Mouse (Mus musculus) neural tube, embryonic 15.5 days (tissue): ENCODE measurements around the gene 0610012G03Rik. TPM values are rescaled to one million over a fixed set of nuclear protein-coding genes. Genes with fewer than 3 reads are reported as not detected.

Experiments used
- ATAC-seq: fragments of 200-750 bp; cut with Nextera tagmentation; 2 replicates; pipeline ENCODE4 v1.8.0; 2017; ENCODE audit warnings: mild to moderate bottlenecking, moderate TSS enrichment, moderate library complexity; ENCODE audit not compliant: low FRiP score
- H3K27ac ChIP-seq: fragments of 300-500 bp; sonication (generic); replicated peaks from 2 replicates; pipeline ENCODE4 v1.5.1; 2015; ENCODE audit warnings: mild to moderate bottlenecking, inconsistent platforms
- H3K27me3 ChIP-seq: fragments of 300-500 bp; sonication (generic); replicated peaks from 2 replicates; pipeline ENCODE4 v1.6.1; 2015; ENCODE audit warnings: inconsistent platforms
- H3K36me3 ChIP-seq: fragments of 300-500 bp; sonication (generic); 2 replicates; pipeline ENCODE4 v1.6.1; 2015; ENCODE audit warnings: inconsistent platforms
- H3K4me1 ChIP-seq: fragments of 300-500 bp; sonication (generic); 2 replicates; pipeline ENCODE4 v1.6.1; 2015; ENCODE audit warnings: inconsistent platforms
- H3K4me2 ChIP-seq: fragments of 300-500 bp; sonication (generic); 2 replicates; pipeline ENCODE4 v1.6.1; 2015; ENCODE audit warnings: inconsistent platforms, mild to moderate bottlenecking, moderate library complexity
- H3K4me3 ChIP-seq: fragments of 300-500 bp; sonication (generic); replicated peaks from 2 replicates; pipeline ENCODE4 v1.5.1; 2015; ENCODE audit warnings: mild to moderate bottlenecking, inconsistent platforms
- H3K9ac ChIP-seq: fragments of 300-500 bp; sonication (generic); replicated peaks from 2 replicates; pipeline ENCODE4 v1.6.1; 2015; ENCODE audit warnings: mild to moderate bottlenecking, inconsistent platforms
- H3K9me3 ChIP-seq: fragments of 300-500 bp; sonication (generic); replicated peaks from 2 replicates; pipeline ENCODE4 v1.6.1; 2016; ENCODE audit warnings: inconsistent platforms
- WGBS: fragments of 180-500 bp; shearing (Covaris S2); methylation state at CpG from one replicate; pipeline ENCODE4 v1.1.7; 2015; ENCODE audit warnings: mixed read lengths; 5-methylcytosine and 5-hydroxymethylcytosine counted together
- polyA plus RNA-seq: library from polyadenylated mRNA; unstranded; fragments of >200 nt; fragmentation: Nextera tagmentation; extraction: Ambion mirVana; gene quantifications from 2 replicates; pipeline ENCODE4 v1.2.1, GENCODE M21; 2015

The 0610012G03Rik gene
- polyA plus RNA-seq, 1 experiment from 2014 or later = 126 TPM

DNA sequence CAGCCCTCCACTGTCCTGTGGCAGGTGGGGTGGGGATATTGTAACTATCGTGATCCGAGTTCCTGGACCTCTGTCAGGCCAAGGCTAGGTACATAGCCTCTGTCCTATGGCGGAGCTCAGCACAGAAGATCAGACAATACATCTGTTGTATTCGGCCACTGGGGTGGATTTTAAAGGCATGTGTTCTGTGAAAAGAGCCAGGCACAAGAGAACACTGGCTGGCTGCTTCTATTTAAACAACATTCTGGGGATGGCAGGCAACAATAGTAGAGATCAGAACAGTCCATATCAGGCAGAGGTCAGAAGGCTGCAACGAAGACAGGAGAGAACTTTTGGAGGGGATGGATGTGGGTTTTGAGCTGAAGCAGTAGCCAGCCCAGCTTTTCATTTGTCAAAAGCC, 16.0 kb downstream of the 0610012G03Rik start:
- Histone ChIP-seq H3K4me2 (peak overlapping the region; percentile 89), H3K9me3 (no peaks in the 10 kb centered on the region), H3K27ac (peak overlapping the region; percentile 97), H3K27me3 (0 out of 2 replicates have a peak, but pooled peaks cover 3% of the 10 kb centered on the region), H3K9ac (no peak overlapping the region), H3K4me1 (peaks cover 36% of the 10 kb centered on the region), H3K36me3 (no peaks in the 10 kb centered on the region), H3K4me3 (no peak overlapping the region)
- ATAC-seq = peak; percentile 10; the same call in 1 of the 2 replicates
- 25% methylated on average over 5 of the region's 5 CpGs for WGBS

GRCm38 (mm10) chr16:31931330-31931729, 17.0 kb downstream of the 0610012G03Rik start:
- H3K4me1 ChIP-seq = peaks cover 36% of the 10 kb centered on the region
- no peak overlapping the region for H3K27ac ChIP-seq
- 56% methylated on average over 17 of the region's 17 CpGs for WGBS
- H3K9ac ChIP-seq = no peak overlapping the region
- 0 out of 2 replicates have a peak, but pooled peaks cover 3% of the 10 kb centered on the region for H3K27me3 ChIP-seq
- 0 out of 2 replicates have a peak overlapping the region, but pooled peaks have one; percentile 28 for H3K4me2 ChIP-seq
- H3K9me3 ChIP-seq = no peaks in the 10 kb centered on the region
- no peak for ATAC-seq
- H3K4me3 ChIP-seq = no peak overlapping the region
- no peaks in the 10 kb centered on the region for H3K36me3 ChIP-seq

GRCm38 (mm10) chr16:31927412-31927811, 20.9 kb downstream of the 0610012G03Rik start:
- Histone ChIP-seq H3K4me2 (no peak overlapping the region), H3K27ac (no peak overlapping the region), H3K9ac (no peak overlapping the region), H3K4me3 (no peak overlapping the region), H3K9me3 (no peaks in the 10 kb centered on the region), H3K4me1 (peaks cover 5% of the 10 kb centered on the region), H3K27me3 (no peaks in the 10 kb centered on the region), H3K36me3 (no peaks in the 10 kb centered on the region)
- no peak for ATAC-seq
- 84% methylated on average over 5 of the region's 5 CpGs for WGBS

- no peak for ATAC-seq
- WGBS = 83% methylated on average over 13 of the region's 13 CpGs
- Histone ChIP-seq H3K27ac (no peak overlapping the region), H3K36me3 (no peaks in the 10 kb centered on the region), H3K9me3 (no peaks in the 10 kb centered on the region), H3K4me1 (no peaks in the 10 kb centered on the region), H3K4me2 (no peak overlapping the region), H3K9ac (no peak overlapping the region), H3K27me3 (no peaks in the 10 kb centered on the region), H3K4me3 (no peak overlapping the region)
Measured at GRCm38 (mm10) chr16:31926547-31927182, 21.6 kb downstream of the 0610012G03Rik start.

GRCm38 (mm10) chr16:31926091-31926490, 22.2 kb downstream of the 0610012G03Rik start:
- 87% methylated on average over 6 of the region's 6 CpGs for WGBS
- ATAC-seq = no peak
- Histone ChIP-seq H3K4me3 (no peak overlapping the region), H3K4me1 (no peaks in the 10 kb centered on the region), H3K4me2 (no peak overlapping the region), H3K27me3 (no peaks in the 10 kb centered on the region), H3K27ac (no peak overlapping the region), H3K9me3 (no peaks in the 10 kb centered on the region), H3K36me3 (no peaks in the 10 kb centered on the region), H3K9ac (no peak overlapping the region)

- whole genome bisulfite sequencing = 89% methylated on average over 6 of the region's 6 CpGs
- no peak overlapping the region for H3K27ac ChIP-seq
- no peaks in the 10 kb centered on the region for H3K9me3 ChIP-seq
- no peak overlapping the region for H3K4me3 ChIP-seq
- ATAC-seq = no peak
- H3K9ac ChIP-seq = no peak overlapping the region
- no peaks in the 10 kb centered on the region for H3K36me3 ChIP-seq
- H3K4me1 ChIP-seq = no peaks in the 10 kb centered on the region
- H3K27me3 ChIP-seq = no peaks in the 10 kb centered on the region
- no peak overlapping the region for H3K4me2 ChIP-seq
Measured at GRCm38 (mm10) chr16:31924368-31924767, 23.9 kb downstream of the 0610012G03Rik start.

DNA sequence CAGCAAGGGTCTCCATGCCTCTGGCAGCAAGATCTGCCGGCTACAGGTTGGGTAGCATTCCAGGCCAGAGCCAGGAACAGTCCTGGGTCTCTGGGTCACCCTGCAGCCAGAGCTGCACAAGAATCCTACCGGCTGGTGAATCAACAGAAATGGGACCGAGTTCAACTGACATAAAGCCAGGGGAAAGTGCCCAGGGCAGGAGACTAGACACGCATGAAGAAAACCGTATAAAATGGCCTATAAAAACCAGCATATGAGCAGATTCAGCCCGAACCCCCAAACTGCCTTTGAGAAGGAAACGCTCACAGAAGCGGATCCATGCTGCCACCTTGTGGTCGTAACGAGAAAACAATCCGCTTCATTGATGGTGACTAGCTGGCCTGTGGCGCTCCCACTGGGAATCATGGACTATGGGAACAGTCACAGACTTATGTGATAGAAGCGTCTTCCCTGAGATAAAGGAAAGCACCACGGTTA, 30.0 kb downstream of the 0610012G03Rik start:
- Histone ChIP-seq H3K36me3 (no peaks in the 10 kb centered on the region), H3K4me2 (peak overlapping the region; percentile 43), H3K4me3 (no peak overlapping the region), H3K9ac (peak overlapping the region; percentile 26; the same call in 1 of the 2 replicates), H3K27me3 (no peaks in the 10 kb centered on the region), H3K27ac (no peak overlapping the region), H3K4me1 (peaks cover 7% of the 10 kb centered on the region), H3K9me3 (no peaks in the 10 kb centered on the region)
- 3% methylated on average over 14 of the region's 14 CpGs for WGBS
- ATAC-seq = peak; percentile 78

DNA sequence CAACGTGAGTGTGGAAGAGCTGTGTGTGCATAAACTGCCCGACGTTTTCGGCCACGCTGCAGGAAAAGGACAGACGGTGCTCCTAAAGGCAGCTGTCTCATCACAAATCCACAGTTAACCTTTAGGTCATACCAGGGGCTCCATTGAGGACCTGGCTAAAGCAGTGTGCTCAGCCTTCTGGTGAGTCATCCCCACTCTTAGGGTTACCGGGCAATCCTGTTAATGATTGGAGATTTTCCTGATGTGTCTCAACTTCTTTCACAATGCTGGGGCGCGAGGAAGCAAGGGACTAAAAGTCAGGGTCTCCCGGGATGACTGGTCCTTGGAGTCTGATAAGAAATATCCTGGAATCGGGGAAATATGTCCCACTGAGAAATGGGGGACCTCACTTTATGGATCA, 30.5 kb downstream of the 0610012G03Rik start:
- Histone ChIP-seq H3K36me3 (no peaks in the 10 kb centered on the region), H3K27me3 (no peaks in the 10 kb centered on the region), H3K9ac (no peak overlapping the region), H3K4me3 (no peak overlapping the region), H3K4me1 (peaks cover 7% of the 10 kb centered on the region), H3K27ac (no peak overlapping the region), H3K4me2 (peak overlapping the region; percentile 43; the same call in 1 of the 2 replicates), H3K9me3 (no peaks in the 10 kb centered on the region)
- ATAC-seq = no peak
- WGBS = 81% methylated on average over 11 of the region's 11 CpGs

- WGBS = 80% methylated on average over 10 of the region's 10 CpGs
- Histone ChIP-seq H3K27ac (no peak overlapping the region), H3K4me2 (no peak overlapping the region), H3K4me3 (no peak overlapping the region), H3K36me3 (no peaks in the 10 kb centered on the region), H3K4me1 (peaks cover 14% of the 10 kb centered on the region), H3K27me3 (no peaks in the 10 kb centered on the region; the same call in 1 of the 2 replicates), H3K9me3 (no peaks in the 10 kb centered on the region), H3K9ac (no peak overlapping the region)
- ATAC-seq = no peak
Measured at GRCm38 (mm10) chr16:31910281-31910847, 37.9 kb downstream of the 0610012G03Rik start.

- peaks cover 14% of the 10 kb centered on the region for H3K4me1 ChIP-seq
- no peak overlapping the region for H3K4me3 ChIP-seq
- H3K4me2 ChIP-seq = no peak overlapping the region
- H3K9ac ChIP-seq = no peak overlapping the region
- H3K9me3 ChIP-seq = no peaks in the 10 kb centered on the region
- H3K27ac ChIP-seq = no peak overlapping the region
- 60% methylated on average over 11 of the region's 11 CpGs for WGBS
- no peak for ATAC-seq
- H3K36me3 ChIP-seq = no peaks in the 10 kb centered on the region
- no peaks in the 10 kb centered on the region; the same call in 1 of the 2 replicates for H3K27me3 ChIP-seq
Measured at GRCm38 (mm10) chr16:31908959-31909358, 39.3 kb downstream of the 0610012G03Rik start.

GRCm38 (mm10) chr16:31906896-31907295, 41.4 kb downstream of the 0610012G03Rik start:
- Histone ChIP-seq H3K9me3 (no peaks in the 10 kb centered on the region), H3K4me1 (peaks cover 14% of the 10 kb centered on the region), H3K27ac (0 out of 2 replicates have a peak overlapping the region, but pooled peaks have one; percentile 38), H3K4me2 (peak overlapping the region; percentile 48), H3K36me3 (no peaks in the 10 kb centered on the region), H3K9ac (no peak overlapping the region), H3K4me3 (no peak overlapping the region), H3K27me3 (no peaks in the 10 kb centered on the region; the same call in 1 of the 2 replicates)
- WGBS = 12% methylated on average over 9 of the region's 9 CpGs
- peak; percentile 67; the same call in 1 of the 2 replicates for ATAC-seq
